Mouse (Mus musculus) Muller cell, postnatal 12 days (primary cell): ENCODE measurements around the gene Slc22a1.
A peak's percentile ranks its signal among the peaks of the same experiment; 100 is the strongest.
"Not testable (repeated sequence)": the region's sequence is repeated elsewhere in the genome, so short reads cannot be mapped to it uniquely, and the experiment has no call there.

Source experiments
- DNase-seq: peaks from one replicate; pipeline ENCODE4 v3.0.0-alpha.2; 2015; ENCODE audit errors: inconsistent ontology term

Gene Slc22a1

DNA sequence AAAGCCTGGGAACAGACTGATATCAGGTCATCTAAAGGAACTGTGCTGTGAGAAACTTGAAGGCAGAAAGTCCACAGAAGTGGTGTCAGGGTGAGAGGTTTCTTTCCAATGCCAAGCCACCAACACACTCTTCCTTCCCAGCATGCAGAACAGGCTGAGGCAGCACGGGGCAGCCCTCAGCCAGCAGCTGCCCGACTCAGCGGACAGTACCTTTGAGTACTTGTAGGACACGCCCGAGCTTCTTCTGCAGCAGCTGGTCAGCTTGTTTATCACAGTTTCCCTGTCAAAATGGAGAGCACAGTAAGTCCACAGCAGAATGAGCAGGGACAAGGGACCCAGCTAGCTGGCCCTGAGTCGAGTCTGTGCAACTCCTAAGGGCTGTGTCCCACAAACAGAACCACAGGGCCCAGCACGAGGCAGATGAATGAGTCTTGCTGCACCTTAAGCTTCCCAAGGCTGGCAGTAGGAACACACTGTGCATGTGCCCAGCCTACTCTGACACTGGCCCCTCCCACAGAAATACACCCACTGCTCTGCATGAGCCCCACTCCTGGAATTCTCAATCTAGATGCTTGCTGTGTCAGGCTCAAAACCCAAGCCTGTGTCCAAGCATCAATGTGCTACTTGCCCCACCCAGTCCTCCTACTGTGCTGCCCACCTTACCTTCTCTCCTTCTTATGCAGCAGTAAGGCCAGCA is 9.4 kb upstream of the Slc22a1 start:
- DNase-seq: no peak

DNA sequence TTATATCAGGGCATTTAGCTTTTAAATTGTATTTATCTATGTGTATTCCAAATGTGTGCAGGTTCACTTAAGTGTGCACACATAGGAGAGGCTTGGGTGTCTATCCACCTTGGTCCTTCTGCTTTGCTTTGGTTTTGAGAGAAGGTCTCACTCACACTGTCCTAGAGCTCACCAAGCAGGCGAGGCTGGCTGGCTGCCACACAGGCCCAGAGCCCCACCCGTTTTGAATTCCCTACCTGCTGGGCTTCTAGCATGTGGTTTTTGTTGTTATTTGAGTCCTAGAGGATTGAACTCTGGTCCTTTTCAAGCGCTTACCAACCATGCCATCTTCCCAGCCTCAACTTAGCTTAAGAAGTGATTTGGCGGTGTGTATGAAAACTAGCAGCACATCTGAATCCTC is 8.8 kb upstream of the Slc22a1 start:
- DNase-seq: no peak

DNA sequence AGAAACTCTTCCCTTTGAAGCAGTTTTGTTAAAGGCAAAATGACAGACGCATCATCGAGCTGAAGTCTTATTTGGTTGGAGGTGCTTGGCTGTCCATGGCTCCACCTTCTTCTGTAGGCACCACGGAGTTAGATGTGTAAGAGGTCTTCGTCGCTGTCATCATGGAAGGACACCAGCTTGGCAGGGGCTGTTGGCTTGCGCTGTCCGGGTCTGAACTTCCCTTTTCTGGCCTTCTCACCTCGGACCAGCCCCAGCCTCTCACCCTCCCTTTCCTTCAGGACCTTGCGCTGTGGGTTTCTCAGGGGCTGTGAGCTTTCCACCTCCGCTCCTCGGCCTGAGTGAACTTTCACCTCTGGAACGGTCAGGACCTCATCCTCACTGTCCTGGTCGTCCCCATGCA is 8.0 kb upstream of the Slc22a1 start:
- no peak for DNase-seq

DNA sequence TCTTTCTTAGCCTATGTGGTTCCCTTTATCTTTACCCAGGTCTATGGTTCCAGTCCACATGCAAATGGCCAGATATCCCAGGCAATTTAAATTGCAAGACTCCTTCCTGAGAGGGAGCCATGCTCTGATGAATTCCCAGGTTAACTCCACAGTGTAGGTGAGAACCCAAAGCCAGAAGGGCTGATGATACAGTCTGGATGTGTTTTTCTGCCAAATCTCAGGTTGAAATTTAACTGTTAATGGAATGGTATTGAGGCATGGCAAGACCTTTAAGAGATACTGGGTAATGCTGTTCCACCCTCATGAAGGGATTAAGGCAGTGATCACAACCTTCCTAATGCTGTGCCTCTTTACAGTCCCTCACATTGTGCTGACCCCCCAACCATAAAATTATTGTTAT is 2.6 kb upstream of the Slc22a1 start:
- DNase-seq: no peak

DNA sequence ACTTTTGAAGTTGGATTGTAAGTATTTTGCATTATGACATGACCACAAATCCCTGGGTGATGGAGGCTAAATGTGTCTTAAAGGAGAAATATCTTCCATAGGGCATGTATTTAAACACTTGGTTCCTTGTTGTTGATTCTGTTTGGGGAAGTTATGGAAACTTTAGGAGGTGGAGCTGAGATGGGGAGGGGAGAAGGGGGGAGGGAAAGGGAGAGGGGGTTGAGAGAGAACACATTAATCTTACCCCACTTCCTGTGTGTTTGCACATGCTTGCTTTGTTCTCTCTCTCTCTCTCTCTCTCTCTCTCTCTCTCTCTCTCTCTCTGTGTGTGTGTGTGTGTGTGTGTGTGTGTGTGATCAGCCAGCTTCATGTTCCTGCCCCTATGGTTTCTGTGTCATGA is 1.5 kb upstream of the Slc22a1 start:
- DNase-seq: no peak

DNA sequence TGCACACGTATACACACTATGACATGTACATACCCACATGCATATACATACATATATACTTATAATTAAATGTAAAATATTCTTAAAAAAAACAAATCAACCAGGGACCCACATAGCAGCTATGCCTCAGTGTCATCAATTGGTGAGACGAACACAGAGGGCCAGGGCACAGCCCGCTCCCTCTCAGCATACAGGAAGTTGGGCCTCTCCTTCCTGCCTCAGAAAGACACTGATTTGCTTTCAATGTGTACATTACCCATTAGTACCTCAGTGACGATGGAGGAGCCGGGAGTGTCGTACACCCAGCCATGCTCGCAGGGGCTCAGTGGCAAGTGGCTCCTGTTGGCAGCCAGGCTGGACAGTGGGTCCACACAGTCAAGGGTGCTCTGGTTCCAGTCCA is 649 bp downstream of the Slc22a1 start:
- DNase-seq: not testable (repeated sequence)

DNA sequence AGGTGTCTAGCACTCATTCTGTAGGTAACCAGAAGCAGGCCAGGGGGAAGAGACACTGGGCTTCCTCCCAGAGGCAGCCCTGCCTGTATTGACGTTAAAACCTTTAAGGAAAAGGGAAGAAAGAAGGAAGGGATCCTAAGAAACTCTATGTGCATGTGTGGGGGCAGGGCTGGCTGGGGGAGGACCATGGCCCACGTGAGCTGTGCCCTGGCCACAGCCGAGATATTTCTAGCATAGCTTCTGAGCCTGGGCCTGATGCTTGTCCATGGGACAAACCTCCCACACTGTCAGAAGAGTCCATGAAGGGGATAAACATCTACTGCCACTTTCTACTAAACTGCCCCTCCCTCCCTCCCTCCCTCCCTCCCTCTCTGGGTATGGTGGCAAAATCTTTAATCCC is 1.8 kb downstream of the Slc22a1 start:
- DNase-seq: no peak

DNA sequence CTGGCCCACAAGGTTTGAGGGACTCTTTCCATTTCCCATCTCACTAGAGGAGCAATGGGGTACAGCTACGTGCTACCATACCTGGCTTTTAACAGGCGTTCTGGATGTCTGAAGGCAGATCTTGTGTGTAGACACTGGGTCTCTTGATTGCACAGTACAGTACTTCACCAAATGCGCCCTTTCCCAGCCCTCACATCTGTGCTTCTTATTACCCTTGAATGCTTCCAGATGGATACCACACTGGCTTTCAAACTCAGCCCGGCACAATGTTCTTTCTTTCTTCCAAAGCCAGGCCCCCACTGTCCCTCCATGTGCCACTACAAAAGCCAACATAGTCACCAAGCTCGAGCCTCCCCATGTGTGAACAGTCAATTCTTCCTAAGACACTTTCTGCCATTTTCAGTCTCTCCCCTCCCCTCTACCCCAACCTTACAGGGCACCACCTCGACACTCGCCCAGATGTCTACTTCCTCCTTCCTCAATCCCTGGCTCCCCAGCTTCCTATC is 3.3 kb downstream of the Slc22a1 start:
- no peak for DNase-seq

DNA sequence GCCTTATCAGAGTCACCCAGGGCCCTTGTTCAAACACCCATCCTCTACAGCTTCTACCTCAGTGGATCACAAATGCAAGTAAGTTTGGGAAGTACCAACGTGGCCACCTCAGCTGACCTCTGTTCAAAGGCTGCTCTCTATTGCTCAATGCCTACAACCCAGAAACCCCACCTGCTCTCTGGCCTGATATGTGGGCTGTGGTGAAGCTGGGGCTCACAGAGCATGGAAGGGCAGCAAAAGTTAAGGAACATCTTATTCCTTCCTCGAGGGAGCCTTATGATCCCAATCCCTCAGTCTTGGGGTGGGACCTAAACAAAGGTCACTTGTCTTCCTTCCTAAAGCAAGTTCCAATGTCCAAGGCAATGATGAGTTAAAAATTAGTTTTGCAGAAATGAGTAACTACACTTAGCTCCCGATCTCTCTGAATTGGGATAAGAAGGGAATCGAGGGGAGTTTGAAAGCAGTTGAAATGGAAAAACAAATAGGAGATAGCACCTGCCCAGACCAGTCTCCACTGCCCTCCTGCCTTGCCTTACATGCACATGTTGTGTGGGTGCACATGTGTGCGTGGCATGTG is 4.5 kb downstream of the Slc22a1 start:
- no peak for DNase-seq

DNA sequence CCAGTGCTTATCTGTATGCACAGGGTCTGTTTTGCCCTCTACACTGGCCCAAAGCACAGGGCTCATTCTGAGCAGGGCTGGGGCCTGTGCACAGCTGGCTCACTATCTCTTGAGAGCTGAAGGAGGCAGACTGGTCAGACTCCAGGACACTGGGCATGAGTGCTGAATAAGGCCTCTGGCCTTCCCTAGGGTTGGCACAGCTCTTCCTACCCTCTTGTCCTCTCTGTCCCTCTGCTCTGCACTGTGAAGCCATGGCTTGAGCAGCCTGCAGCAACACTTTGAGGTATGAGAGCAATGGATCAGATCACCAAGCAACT is 6.3 kb downstream of the Slc22a1 start:
- DNase-seq: no peak

DNA sequence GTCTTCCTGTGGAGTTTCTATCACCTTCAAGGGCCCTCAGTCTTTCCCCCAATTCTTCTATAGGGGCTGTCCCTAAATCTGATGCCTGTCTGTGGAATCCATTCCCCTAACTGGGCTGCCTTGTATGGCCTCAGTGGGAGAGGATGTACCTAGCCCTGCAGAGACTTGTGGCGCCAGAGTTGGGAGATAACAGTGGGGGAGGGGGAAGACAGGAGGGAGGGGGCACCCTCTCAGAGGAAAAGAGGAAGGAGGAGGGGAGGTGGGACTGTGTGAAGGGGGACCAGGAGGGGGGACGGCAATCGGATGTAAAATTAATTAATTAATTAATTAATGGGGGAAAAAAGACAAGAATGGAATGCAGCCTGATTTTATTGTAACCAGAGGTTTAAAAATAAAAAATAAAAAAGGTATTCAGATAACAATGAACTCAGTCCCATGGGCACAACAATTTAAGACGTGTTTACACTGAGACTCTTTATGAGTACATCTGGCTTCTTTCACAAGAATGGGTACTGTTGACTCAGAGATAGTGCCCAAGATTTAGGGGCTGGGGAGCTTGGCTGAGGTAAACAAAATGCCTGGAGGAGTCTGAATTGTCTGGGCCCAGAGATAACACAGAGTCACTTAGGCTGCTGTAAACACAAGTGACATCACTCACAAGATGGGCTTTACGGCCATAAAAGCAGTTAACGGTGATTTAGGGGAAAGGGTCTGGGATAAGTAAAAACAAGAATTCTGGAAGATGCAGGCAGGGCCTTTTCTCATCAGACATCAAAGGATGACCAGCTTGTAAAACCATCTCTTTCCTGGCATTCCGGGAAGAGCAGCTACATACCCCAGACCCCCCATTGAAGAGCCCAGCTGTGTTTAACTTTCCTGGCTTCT is 6.9 kb downstream of the Slc22a1 start:
- DNase-seq: no peak

DNA sequence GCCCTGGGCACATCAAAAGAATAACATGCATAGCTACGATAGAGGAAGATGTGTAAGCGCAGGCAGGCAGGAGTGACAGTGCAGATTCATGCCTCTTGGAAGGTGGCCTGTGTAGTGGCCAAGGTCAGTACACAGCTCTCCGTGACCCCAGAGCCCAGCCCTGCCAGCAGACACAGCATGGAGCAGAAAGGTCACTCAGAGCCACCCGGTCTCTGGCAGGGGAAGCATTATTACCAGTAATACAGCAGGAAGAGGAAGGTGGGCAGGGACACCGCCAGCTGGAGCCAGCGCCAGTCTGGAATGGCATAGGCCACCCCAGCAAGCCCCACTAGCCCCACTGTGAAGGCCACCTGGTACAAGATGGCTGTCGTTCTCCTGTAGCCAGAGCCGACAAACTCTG is 11.5 kb downstream of the Slc22a1 start:
- DNase-seq: no peak

DNA sequence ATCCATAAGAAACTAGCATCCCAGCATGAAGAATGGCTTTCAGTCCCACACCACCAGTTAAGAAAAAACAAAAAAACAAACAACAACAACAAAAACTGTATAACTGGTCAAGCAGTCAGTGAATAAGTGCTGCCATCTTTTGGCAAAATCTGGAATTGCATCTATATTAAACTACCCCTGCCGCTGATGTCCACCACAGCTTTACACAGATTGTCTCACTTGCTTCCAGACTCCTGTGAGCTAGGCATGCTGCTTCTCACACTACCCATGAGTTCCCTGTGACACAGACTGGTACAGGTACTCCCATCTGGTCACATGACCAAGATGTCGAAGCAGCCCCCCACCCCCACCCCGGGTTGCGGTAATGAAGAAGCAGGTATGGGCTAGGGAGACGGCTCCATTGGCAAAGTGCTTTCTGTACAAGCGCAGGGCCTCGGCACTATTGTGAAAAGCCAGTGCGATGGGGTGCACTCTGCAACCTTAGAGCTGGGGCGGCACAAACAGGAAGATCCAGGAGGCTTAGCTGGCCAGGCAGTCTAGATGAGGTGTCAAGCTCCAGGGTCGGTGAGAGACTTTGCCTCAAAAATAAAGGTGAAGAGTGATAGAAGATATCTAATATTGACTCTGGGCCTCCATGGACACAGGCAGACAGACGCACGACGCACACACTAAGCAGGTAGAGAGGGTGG is 14.9 kb downstream of the Slc22a1 start:
- DNase-seq: peak; percentile 9

DNA sequence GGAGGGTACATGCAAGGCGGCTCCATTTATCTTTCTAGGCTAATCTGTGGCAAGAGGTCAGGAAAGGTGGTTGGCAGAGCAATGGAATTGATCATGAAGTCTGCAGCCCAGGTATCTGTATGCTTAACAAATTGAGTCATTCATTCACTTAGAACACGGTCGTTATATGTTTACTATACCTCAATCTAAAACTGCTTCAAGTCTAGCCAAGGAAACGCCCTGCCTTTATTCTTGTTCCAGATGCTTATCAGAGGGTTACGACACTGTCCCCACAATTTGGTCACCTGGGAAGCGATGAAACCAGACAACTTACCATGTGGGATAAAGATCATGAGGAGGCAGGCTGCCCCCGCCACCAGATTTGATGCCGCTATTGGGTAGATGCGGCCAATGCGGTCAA is 16.4 kb downstream of the Slc22a1 start:
- DNase-seq: no peak

DNA sequence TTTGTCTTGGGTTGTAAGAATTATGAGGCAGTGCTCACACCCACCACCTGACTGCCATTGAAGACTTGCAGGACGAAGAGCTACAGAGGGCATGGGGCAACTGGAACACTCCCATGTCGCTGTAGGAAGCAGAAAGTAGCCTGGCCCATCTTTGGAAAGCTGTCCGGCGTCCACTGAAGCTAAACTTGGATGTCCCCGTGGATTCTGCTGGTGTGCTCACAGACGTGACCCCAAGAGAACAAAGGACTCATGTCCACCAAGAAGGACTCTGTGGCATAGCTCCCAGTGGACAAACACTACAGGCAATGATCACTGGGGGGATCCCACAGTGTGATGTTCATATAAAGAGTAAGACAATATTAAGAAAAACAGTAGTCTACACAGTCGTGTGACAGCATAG is 16.8 kb downstream of the Slc22a1 start:
- no peak for DNase-seq

DNA sequence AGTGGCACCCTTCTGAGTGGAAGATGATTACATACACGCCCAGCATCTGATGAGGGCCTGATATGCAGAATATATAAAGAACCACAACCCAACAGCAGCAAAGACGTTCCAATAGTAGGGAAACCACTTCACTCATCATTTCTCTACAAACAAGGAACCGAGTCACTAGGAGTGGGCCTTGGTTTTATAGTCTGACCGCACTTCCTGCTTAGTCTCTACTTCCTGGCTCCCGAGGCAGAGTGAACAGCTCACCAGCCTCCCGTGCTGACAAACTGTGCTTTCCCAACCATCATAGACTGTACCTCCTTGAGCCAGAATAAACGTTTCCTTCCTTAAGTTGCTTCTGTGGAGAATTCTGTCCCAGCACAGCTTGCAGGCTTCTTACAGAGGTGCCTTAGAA is 19.8 kb downstream of the Slc22a1 start:
- DNase-seq: no peak

DNA sequence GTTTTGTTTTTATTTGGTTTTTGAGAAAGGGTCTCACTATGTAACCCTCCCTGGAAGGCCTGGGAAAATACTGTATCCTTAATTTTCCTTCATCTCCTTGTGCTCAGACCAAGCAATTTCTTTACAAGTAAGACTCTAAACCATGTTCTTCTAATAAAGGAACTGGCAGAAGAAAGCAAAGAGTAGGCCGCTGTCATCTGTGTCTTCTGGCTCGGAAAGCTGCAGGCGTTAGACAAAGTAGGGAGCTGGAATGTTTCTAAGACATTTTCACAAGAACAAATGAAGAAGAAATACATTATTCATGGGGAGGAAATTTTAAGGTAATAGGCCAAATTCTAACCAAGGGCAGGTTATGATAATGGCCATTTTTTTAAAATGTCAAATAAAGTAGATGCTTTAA is 21.6 kb downstream of the Slc22a1 start:
- no peak for DNase-seq

DNA sequence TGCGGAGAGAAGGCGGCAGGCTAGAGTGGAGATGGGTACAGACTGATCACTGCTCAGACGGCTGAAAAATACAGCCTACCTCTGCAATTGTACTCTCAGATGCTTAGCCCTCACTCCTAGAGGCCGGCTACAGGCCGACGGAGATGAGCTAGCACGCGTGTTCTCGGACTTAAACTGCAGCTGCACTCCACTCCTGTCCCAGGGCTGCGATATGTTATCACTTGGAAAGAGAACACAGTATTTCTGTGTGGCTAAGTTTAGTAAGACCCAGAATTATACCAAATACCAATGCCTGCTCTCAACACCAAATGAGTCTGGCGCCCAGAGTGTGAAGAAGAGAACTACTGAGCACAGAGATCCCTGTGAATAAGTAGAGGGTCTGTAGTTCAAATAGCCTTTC is 23.0 kb downstream of the Slc22a1 start:
- no peak for DNase-seq

DNA sequence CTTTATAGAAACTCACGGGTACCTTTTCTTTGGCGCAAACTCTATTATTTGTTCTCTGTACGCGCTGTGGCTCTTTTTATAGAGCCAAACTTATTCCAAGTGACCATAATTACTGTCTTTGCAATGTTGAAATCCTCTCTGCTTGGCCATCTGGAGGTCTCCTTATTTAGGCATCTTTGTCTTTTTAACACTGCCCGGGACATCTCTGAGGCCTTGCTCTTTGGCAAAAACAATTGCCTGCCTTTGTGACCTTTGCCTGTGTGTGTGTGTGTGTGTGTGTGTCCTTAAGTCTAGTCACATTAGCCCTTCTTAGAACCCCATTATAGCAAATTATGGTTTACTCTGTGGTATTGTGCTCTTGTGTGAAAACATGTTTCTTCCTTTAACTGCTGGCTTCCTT is 30.2 kb downstream of the Slc22a1 start:
- no peak for DNase-seq

DNA sequence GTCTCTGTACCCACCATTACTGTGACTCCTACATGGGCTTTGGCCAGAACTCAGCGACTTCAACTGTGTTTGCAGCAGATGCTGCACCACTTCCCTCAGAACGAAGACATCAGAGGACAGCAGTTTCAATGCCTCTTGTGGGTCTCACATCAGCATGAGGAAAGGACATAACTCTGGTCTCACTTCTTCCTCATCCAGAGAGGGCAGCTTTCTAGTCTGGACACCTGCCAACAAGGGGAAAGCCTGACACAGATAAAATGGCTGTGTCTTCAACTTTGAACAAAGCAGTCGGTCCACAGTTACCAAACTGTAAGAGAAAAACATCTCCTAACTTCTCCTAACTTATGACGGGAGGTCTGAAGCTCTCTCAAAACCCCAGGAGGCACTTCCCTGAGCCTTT is 34.5 kb downstream of the Slc22a1 start:
- DNase-seq: no peak

DNA sequence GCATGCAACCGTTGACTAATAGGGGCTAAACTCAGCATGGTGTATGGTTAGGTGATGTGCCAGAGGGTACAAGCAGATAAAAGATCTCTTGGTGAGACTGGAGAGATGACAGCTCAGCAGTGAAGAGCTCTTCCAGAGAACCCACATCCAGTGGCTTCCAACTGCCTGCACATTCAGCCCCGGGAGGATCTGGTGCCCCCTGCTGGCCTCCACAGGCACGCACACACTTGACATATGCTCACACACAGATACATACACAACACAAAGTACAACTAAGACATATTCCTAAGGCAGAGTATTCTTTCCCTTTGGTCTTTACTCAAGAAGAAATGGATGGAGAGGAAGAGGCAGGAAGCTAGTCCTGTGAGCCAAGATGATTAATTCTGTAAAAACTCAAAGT is 36.0 kb downstream of the Slc22a1 start:
- no peak for DNase-seq

DNA sequence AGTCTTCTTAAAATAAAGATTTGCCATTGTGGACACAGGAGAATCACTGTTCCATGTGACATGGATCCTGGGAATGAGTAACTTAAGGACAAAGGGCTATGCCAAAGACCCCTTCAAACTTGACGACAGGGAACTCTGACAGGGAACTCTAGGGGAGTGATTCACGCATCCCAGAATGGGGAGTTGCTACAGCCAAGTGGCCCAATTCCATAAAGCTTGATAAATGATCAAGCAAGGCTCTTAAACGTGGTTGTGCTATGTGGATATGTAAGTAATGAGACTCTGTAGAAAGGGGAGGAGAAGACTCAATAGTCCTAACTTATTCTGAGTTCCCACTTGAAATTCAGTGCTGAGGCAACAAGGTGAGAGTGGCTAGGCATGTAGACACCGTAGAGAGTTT is 40.8 kb downstream of the Slc22a1 start:
- DNase-seq: no peak
